Mouse (Mus musculus) c-Kit-positive CD71-negative TER-119-negative erythroid progenitor cells, embryonic 14.5 days (primary cell): ENCODE measurements around the gene Tmem132b.

ENCODE experiments used
- DNase-seq: peaks from one replicate; pipeline ENCODE4 v3.0.0-alpha.2; 2013; ENCODE audit warnings: low read depth

The Tmem132b gene

DNA sequence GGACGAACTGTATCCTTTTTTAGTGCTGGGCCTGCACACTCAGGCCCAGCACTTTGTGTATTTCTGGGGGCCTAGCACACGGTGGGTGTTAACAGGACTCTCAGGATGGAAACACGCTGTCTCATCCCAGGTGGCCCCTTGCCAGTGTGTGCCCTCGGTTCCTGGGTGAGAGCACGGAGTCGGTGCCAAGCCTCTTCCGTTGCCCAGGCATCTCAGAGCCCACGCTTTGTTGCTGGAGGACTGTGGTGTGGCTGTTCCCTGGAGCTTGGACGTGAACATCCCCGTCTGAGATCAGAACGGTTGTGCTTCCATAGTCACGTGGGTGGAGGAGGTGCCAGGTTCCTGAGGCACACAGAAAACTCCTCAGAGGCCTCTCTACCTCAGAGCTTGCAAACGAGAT lies 47.1 kb downstream of the Tmem132b start:
- DNase-seq, result no peak

GRCm38 (mm10) chr5:125579153-125579552 lies 47.6 kb downstream of the Tmem132b start:
- no peak for DNase-seq

GRCm38 (mm10) chr5:125583298-125583697 lies 51.7 kb downstream of the Tmem132b start:
- DNase-seq, result no peak

DNA sequence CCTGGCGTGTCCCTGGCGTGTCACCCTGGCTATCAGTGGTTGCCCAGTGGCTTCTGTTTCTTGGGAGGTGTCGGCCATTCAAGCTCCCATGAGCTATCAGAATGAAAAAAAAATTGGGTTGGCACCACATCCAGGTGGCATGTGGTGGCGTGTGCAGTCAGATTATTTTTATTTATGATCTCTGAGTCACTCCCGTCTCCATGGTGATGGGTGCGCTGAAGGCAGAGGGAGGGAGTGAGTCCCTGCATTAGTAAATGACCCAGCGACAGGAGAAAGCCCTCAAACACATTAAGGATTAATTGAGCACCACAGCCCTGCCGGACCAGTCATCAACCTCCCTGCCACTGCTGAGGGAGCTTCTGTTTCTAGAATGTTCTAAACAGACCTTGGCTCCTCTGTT lies 52.3 kb downstream of the Tmem132b start:
- no peak for DNase-seq

- no peak for DNase-seq
These were observed 53.6 kb downstream of the Tmem132b start for GRCm38 (mm10) chr5:125585211-125585610.

DNA sequence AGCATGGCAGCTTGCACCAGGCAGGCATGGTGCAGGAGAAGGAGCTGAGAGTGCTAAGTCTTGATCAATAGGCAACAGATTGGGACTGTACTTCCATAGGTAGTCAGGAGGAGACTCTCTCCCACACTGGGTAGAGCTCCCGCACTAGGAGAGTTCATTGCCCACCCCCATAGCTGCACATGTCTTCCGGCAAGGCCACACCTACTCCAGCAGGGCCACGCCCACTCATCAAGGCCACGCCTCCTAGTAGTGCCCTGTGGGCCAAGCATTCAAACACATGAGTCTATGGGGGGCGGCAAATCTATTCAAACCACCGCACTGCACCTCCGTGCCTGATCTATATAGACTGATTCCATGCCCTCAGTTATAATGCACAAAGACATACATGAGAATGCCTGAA lies 56.6 kb downstream of the Tmem132b start:
- DNase-seq, result no peak

DNA sequence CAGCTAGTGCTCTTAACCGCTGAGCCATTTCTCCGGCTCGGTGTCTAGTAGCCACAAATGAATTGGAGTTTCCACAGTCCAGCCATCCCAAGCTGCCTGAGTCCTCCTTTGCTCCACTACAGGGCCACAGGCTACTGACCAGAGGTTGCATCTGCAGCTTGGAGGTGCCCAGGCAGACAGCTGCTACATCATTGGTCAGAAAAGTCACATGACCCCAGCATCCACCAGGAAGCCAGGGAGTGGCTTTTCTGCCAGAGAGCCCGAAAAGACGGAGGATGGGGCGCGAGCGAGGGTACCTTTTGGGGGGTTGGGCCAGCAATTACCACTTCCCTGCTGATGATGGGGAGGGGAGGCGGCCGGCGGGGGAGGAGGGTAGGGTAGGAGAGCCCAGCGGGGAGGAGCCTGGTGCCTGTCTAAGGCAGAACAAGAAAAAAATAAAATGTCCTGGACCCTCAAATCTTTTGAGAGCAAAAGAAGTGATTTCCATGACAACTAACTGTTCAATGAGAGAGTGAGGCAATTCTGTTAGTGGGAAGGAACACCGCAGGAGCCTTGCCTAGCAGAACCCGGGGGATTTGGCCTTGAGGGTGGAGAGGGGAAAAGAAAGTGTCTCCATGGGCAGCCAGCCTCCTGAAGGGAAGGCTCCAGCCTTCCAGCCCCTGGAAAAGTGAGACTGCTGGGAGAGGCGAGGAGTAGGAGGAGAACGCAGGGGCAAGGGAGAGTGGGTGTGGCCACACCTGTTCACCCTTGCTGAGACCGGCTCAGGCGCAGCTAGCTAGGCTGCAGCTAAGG lies 57.5 kb downstream of the Tmem132b start:
- DNase-seq, result no peak

- no peak for DNase-seq
These were observed 66.5 kb downstream of the Tmem132b start for GRCm38 (mm10) chr5:125598056-125598455.

DNA sequence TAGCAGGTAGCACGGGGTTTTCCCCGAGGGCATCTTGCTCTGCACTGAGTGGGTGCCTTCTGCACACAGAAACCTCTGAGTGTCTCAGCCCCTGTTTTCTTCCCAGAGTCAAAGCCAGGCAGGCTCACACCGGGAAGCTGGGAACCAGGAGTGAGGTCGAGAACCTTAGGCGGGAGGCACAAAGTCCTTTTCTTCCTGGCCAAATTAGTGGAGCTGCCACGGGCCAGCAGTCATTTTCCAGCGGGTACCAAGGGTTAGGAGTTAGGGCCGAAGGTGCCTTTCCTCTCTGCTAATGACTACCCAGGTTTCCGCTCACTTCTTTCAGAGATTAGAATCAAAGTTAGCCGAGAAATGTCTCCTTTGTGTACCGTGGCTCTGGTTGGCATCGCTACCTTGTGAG lies 75.6 kb downstream of the Tmem132b start:
- no peak for DNase-seq

GRCm38 (mm10) chr5:125609968-125610367 lies 78.4 kb downstream of the Tmem132b start:
- DNase-seq, result no peak

DNA sequence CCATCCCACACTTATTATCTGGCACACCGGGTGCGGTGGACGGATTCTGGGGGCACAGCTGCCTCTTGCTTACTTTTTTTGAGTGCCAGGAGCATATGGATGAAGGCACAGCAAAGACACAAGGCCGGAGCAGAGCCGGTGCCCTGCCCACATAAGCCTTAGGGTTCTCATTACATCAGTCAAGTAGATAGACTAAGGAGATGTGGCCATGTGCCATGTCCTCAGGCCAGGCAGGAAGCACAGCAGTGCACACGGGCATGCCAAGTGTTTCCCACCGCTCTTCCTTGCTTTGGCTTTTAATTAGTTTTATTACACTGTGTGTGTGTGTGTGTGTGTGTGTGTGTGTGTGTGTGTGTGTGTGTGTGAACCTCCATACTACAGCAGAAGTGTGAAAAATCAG lies 80.9 kb downstream of the Tmem132b start:
- DNase-seq, result no peak

DNA sequence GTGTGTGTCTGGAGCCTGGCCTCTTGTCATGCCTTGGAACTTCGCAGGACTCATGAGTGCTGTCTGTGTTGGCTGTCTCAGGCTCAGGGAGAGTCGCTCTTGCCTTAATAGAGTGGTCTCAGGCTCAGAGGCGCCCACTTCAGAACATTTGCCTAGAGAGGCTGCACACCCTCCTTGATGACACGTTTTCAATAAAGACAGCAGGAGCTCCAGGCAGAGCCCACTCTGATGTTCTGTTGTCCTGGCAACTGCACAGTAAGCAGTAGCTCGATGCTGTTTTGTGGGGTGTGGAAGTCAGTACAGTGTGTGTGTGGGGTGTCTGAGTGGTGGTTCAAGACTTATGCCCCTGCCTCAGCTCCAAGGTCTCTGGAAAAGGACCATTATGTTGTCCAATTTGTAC lies 81.6 kb downstream of the Tmem132b start:
- DNase-seq, result no peak

GRCm38 (mm10) chr5:125614348-125614747 lies 82.8 kb downstream of the Tmem132b start:
- DNase-seq, result no peak

DNA sequence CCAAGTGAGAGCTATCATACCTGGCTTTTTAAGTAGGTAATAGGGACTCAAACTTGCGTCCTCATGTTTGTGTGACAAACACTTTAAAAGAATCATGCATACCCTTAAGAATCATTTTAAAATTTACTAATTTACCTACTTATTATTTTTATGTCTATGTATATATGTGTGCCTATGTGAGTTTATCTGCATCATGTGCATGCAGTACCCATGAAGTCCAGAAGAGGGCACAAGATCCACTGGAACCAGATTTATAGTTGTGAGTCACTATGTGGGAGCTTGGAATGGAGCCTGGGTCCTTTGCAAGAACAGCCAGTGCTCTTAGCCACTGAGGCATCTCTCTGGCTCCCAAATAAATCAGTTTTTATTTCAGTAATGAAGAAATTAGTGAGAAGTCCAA lies 85.5 kb downstream of the Tmem132b start:
- no peak for DNase-seq

DNA sequence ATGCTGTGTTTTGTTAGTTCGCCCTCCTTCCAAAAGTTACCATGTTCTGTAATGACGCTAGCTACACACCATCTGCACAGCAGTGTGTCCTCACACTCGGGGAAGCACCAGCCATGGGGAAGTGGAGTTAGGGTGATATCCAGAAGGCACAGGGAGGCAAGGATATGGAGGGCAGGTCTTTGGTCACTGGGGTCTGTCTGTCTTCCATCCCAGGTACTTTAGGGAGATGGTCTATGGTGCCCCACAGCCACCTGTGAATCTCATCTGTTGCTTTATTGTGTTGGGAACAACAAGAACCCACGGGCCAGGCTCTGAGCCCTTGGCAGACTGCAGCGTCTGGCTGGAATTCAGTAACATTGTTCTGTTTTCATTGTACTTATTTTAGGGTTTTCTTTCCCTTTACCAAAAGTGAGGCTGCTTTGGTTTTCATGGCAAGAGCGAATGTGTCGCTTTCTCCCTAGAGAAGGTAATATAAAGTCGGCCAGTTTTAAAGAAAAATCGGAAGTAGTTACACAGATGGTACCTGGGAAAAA lies 96.3 kb downstream of the Tmem132b start:
- DNase-seq, result no peak

GRCm38 (mm10) chr5:125634666-125635065 lies 103.1 kb downstream of the Tmem132b start:
- DNase-seq, result no peak

GRCm38 (mm10) chr5:125640966-125641365 lies 109.4 kb downstream of the Tmem132b start:
- DNase-seq, result no peak

DNA sequence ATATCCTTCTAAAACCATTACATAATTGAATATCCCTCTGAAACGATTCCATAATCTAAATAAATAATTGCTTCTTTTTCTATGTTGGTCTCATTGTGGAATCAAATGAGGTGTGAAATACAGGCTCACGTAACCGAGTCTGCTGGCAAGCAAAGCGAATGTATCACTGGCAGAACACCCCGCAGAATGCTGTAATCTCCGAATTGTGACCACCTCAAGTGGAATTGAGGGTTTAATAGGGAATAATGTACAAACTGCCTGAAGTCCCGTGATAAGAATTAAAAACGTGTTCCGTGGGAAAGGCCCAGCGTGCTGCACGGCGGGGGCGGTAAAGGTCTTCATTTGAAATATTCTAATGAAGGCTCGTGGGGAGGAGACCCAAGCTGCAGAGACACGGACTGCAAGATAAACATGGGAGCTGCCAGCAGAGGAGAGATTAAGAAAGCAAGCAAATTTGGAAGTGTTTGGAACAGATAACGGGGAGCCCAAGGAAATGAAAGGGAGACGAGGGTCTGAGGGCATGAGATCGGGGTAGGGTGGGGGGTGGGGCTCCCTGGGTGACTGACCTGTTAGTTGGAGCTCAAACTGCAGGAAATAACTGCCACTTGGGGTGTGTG lies 110.1 kb downstream of the Tmem132b start:
- DNase-seq, result no peak

GRCm38 (mm10) chr5:125648236-125648635 lies 116.7 kb downstream of the Tmem132b start:
- no peak for DNase-seq

DNA sequence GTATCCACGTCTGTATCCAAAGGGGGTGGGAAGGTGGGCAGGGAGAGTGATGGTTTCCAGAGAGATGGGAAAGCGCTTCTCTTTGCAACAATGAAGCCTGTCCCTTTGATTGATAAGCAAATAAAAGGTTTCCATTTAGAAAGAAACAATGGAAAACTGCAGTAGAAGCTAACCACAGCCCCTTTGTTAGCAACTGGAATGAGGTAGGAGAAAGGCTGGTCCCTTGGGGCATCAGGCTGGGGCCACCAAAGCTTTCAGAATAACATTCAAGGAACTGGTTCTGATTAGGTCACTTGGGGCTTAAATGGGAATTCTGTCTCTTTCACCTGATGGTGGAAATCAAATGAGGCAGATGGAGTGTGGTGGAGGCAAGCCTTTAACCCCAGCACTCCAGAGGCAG lies 118.4 kb downstream of the Tmem132b start:
- DNase-seq, result no peak

DNA sequence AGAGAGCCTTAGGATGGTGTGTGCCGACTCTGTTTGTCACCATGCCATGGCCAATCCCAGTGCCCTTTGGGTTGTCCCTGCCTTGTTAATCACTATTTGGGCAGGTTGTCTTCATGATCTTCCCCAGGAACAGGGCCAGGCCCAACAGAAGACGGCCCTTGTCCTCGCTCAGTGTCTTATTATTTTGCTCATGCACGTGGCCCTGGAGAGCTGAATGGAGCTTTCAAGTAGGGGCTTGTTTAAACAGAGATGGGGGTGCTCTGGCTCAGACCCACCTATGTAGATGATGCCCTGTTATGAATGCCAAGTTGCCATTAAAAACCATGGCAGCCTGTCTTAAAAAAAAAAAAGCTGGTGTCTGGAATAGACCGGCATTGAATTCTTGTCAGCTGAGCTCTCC lies 126.5 kb downstream of the Tmem132b start:
- no peak for DNase-seq

DNA sequence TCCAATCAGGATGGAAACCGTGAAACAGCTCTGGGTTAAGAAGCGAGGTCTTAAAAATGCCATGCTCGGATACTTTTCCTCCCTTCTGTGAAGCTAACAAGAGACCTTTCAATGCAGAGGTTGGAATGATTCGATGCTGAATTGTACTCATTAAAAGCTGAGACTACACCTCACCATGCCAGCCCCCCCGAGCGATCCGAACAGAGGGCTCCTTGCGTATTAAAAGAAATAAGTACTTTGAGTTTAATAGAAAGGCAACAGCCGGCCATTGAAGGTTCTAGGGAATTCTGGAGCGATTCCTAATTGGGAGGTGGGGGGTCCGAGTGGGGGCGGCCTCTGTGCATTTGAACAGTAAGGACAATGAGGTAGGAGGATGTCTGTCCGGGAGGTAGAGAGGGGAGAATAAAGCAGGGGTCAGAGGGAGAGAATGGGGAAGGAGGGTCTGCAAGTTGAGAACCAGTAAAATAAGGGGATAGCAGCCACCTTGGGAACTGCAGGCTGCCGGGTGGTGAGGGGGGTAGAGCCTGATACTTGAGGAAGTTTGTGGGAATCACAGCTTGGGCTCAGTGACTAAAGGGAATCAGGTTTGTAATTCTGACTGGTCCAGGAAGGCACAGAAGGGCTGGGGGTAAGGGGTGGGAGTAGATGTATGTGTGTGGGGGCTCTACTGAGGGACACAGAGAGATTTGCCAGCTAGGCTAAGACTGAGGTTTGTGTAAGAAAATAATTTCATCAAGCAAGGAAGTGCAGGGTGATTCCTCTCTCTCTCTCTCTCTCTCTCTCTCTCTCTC lies 127.6 kb downstream of the Tmem132b start:
- no peak for DNase-seq

DNA sequence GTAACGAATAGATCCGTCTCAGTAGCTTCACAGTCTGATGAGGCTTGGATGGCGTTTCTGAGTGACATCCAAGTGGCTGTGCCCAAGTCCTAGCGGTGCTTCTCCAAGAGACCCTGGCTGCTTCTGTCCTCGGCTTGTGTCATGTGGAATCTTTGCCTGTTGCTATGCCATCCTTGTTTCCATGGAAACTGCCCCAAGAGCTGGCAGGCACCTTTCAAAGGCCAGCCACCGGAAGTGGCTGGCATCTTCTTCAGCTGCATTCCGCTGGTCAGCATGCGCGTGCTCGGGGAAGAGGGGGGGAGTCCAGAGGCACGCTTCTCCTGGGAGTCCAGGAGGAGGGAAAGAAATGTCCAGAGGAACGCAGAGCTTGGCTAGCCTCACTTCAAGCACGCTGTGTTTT lies 144.0 kb downstream of the Tmem132b start:
- DNase-seq, result no peak
